Mouse (Mus musculus) megakaryocyte, embryonic 14.5 days (primary cell): ENCODE results near the gene Fntb. TPM values are rescaled to one million over a fixed set of nuclear protein-coding genes. Genes with fewer than 3 reads are reported as not detected.
"Not testable (repeated sequence)": the region's sequence is repeated elsewhere in the genome, so short reads cannot be mapped to it uniquely, and the experiment has no call there.

ENCODE experiments used
- H3K27me3 ChIP-seq: replicated peaks from 2 replicates; pipeline ENCODE3; 2012; ENCODE audit warnings: inconsistent platforms
- H3K36me3 ChIP-seq: replicated peaks from 2 replicates; pipeline ENCODE3; 2012; ENCODE audit warnings: low read length, inconsistent platforms, mixed read lengths
- H3K4me1 ChIP-seq: 2 replicates; pipeline ENCODE4 v1.6.1; 2012; ENCODE audit warnings: inconsistent platforms
- H3K4me3 ChIP-seq: replicated peaks from 2 replicates; pipeline ENCODE3; 2012; ENCODE audit warnings: moderate library complexity, mild to moderate bottlenecking, inconsistent platforms
- H3K9me3 ChIP-seq: 2 replicates; pipeline ENCODE4 v1.6.1; 2012; ENCODE audit warnings: inconsistent platforms
- FLI1 ChIP-seq: IDR thresholded peaks from 2 replicates; pipeline ENCODE4 v1.6.1; 2012; ENCODE audit warnings: low read length, inconsistent platforms, mixed read lengths
- GATA1 ChIP-seq: IDR thresholded peaks from 3 replicates; pipeline ENCODE4 v1.6.1; 2012; ENCODE audit warnings: mixed read lengths, low read length, inconsistent platforms, borderline replicate concordance
- polyA plus RNA-seq: library from polyadenylated mRNA; stranded (reverse); fragments of >175 nt; gene quantifications from 2 replicates; pipeline ENCODE4 v1.2.3, GENCODE M21; 2012; ENCODE audit warnings: low replicate concordance; ENCODE audit not compliant: insufficient read depth

The Fntb gene
- polyA plus RNA-seq, 1 experiment, result 13.4 TPM

- no peak for TF ChIP-seq GATA1
- TF ChIP-seq FLI1, result no peak
- H3K9me3 ChIP-seq, result peaks cover 8% of the 10 kb centered on the region
- peaks cover 5% of the 10 kb centered on the region for H3K36me3 ChIP-seq
- H3K4me1 ChIP-seq, result peaks cover 24% of the 10 kb centered on the region
- no peaks in the 10 kb centered on the region for H3K27me3 ChIP-seq
- H3K4me3 ChIP-seq, result no peak overlapping the region
Measured at GRCm38 (mm10) chr12:76852419-76852818, 87.0 kb downstream of the Fntb start.

GRCm38 (mm10) chr12:76853378-76854142, 88.2 kb downstream of the Fntb start:
- peaks cover 9% of the 10 kb centered on the region for H3K36me3 ChIP-seq
- TF ChIP-seq FLI1 (no peak), GATA1 (no peak)
- H3K4me3 ChIP-seq, result no peak overlapping the region
- H3K9me3 ChIP-seq, result peaks cover 13% of the 10 kb centered on the region
- H3K4me1 ChIP-seq, result peaks cover 24% of the 10 kb centered on the region
- H3K27me3 ChIP-seq, result no peaks in the 10 kb centered on the region

GRCm38 (mm10) chr12:76857087-76857486, 91.7 kb downstream of the Fntb start:
- Histone ChIP-seq H3K4me1 (peaks cover 30% of the 10 kb centered on the region), H3K36me3 (peaks cover 26% of the 10 kb centered on the region), H3K27me3 (no peaks in the 10 kb centered on the region), H3K4me3 (no peak overlapping the region), H3K9me3 (peaks cover 34% of the 10 kb centered on the region)
- no peak for TF ChIP-seq GATA1
- TF ChIP-seq FLI1, result no peak

- Histone ChIP-seq H3K4me1 (peaks cover 16% of the 10 kb centered on the region), H3K9me3 (peaks cover 34% of the 10 kb centered on the region), H3K36me3 (peaks cover 43% of the 10 kb centered on the region)
- H3K27me3 ChIP-seq, H3K4me3 ChIP-seq: not testable (repeated sequence)
Measured at GRCm38 (mm10) chr12:76858788-76859187, 93.4 kb downstream of the Fntb start.

- TF ChIP-seq FLI1 (no peak), GATA1 (no peak)
- H3K9me3 ChIP-seq, result peaks cover 21% of the 10 kb centered on the region; the same call in 1 of the 2 replicates
- H3K4me3 ChIP-seq, result no peak overlapping the region
- H3K27me3 ChIP-seq, result no peaks in the 10 kb centered on the region
- H3K36me3 ChIP-seq, result peaks cover 46% of the 10 kb centered on the region
- peaks cover 12% of the 10 kb centered on the region; the same call in 1 of the 2 replicates for H3K4me1 ChIP-seq
Measured at GRCm38 (mm10) chr12:76863651-76864050, 98.3 kb downstream of the Fntb start.

- peak overlapping the region; percentile 8 for H3K4me3 ChIP-seq
- TF ChIP-seq GATA1, result no peak
- TF ChIP-seq FLI1, result no peak
- peaks cover 3% of the 10 kb centered on the region; the same call in 1 of the 2 replicates for H3K4me1 ChIP-seq
- 0 out of 2 replicates have a peak, but pooled peaks cover 9% of the 10 kb centered on the region for H3K9me3 ChIP-seq
- no peaks in the 10 kb centered on the region for H3K27me3 ChIP-seq
- H3K36me3 ChIP-seq, result peaks cover 42% of the 10 kb centered on the region
Measured at GRCm38 (mm10) chr12:76865266-76865665, 99.9 kb downstream of the Fntb start.

- Histone ChIP-seq H3K36me3 (peaks cover 32% of the 10 kb centered on the region), H3K27me3 (no peaks in the 10 kb centered on the region), H3K4me3 (no peak overlapping the region), H3K4me1 (peaks cover 9% of the 10 kb centered on the region), H3K9me3 (no peaks in the 10 kb centered on the region)
- TF ChIP-seq GATA1 (no peak), FLI1 (no peak)
Measured at GRCm38 (mm10) chr12:76867586-76868280, 102.3 kb downstream of the Fntb start.

GRCm38 (mm10) chr12:76868463-76869198, 103.2 kb downstream of the Fntb start:
- Histone ChIP-seq H3K4me1 (peaks cover 9% of the 10 kb centered on the region), H3K27me3 (no peaks in the 10 kb centered on the region), H3K9me3 (no peaks in the 10 kb centered on the region), H3K36me3 (peaks cover 31% of the 10 kb centered on the region), H3K4me3 (no peak overlapping the region)
- no peak for TF ChIP-seq GATA1
- no peak for TF ChIP-seq FLI1

- H3K4me3 ChIP-seq, result no peak overlapping the region
- H3K9me3 ChIP-seq, result no peaks in the 10 kb centered on the region
- peaks cover 9% of the 10 kb centered on the region for H3K4me1 ChIP-seq
- H3K27me3 ChIP-seq, result no peaks in the 10 kb centered on the region
- peaks cover 38% of the 10 kb centered on the region for H3K36me3 ChIP-seq
- TF ChIP-seq GATA1 (no peak), FLI1 (no peak)
Measured at GRCm38 (mm10) chr12:76869561-76869960, 104.2 kb downstream of the Fntb start.
